ENCODE assay signal across 7 mouse cellular contexts in the genomic region with DNA sequence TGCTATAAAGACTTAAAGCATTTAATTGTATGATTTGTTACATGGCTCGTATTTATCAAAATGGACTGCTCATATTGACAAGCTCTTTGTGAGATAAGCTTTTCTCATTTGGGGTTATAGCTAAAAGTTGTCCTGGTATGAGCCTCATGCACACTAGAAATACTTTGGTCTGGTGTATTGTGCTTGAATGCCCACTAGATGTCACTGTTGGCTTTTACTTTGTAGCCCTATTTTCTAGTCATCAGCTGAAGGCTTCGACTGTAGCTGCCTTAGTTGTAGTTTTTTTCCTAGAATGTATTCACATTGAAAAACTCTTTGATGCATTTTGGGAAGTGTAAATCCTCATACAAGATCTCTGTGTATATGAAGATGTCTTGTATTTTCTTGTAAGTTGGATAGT. TPM values are rescaled to one million over a fixed set of nuclear protein-coding genes. Genes with fewer than 3 reads are reported as not detected.
DNase-seq lines count a peak whose midpoint lies in the region; ATAC-seq and TF ChIP-seq lines count a peak whose summit lies in the region.

No protein-coding gene starts in this region.

- H3K27ac ChIP-seq in forebrain, embryonic 12.5 days = no peak overlapping the region

- H3K9me3 ChIP-seq in E14TG2a.4 (ENCODE audit: low read length) = no peaks in the 10 kb centered on the region
- H3K9me3 ChIP-seq in forebrain, embryonic 12.5 days = no peaks in the 10 kb centered on the region

- peak; percentile 63 for TF ChIP-seq CTCF in E14TG2a.4 (conservative IDR thresholded peaks at IDR 0.05; ENCODE audit: low read length)

- H3K4me1 ChIP-seq in E14TG2a.4 (replicated peaks; ENCODE audit: low read depth, low read length) = no peaks in the 10 kb centered on the region
- H3K4me1 ChIP-seq in forebrain, embryonic 12.5 days = no peaks in the 10 kb centered on the region

- intact Hi-C loops in left cerebral cortex, postnatal 36 days (cut with DNase I) = loop anchor here (1.0 to 10.0 kb wide), 2 partner anchors 749 to 950 kb away; no protein-coding TSS in a partner anchor

- H3K27me3 ChIP-seq in E14TG2a.4 (ENCODE audit: insufficient read depth, low read length) = no peaks in the 10 kb centered on the region
- no peaks in the 10 kb centered on the region for H3K27me3 ChIP-seq in forebrain, embryonic 12.5 days

- H3K36me3 ChIP-seq in E14TG2a.4 (ENCODE audit: insufficient read depth, low read length) = peaks cover 17% of the 10 kb centered on the region
- peaks cover 12% of the 10 kb centered on the region for H3K36me3 ChIP-seq in forebrain, embryonic 12.5 days (replicated peaks)

- H3K4me3 ChIP-seq in E14TG2a.4 (replicated peaks; ENCODE audit: low read length) = no peak overlapping the region
- no peak overlapping the region for H3K4me3 ChIP-seq in forebrain, embryonic 12.5 days (replicated peaks)

- 26% methylated on average over 2 of the region's 2 CpGs for WGBS in forebrain, embryonic 12.5 days

- ATAC-seq in forebrain, embryonic 12.5 days (ENCODE audit: low FRiP score) = peak; percentile 41; the same call in 1 of the 2 replicates

- peak; percentile 19 for DNase-seq in left cerebral cortex, adult 11 months (ENCODE audit: low spot score)
- no peak for DNase-seq in left cerebral cortex, postnatal 36 days (ENCODE audit: low spot score in 2 of 2)
- DNase-seq in adipocyte (ENCODE audit: low spot score) = peak; percentile 72
- DNase-seq in layer of hippocampus, adult 9-10 months (ENCODE audit: low spot score) = peak; percentile 65
- peak; percentile 14 to 29 for DNase-seq in natural killer cell, adult 2 months (ENCODE audit: low spot score in 2 of 2)

- no peak overlapping the region for H3K4me2 ChIP-seq in forebrain, embryonic 12.5 days

- H3K9ac ChIP-seq in forebrain, embryonic 12.5 days = no peak overlapping the region

RNA-seq across cellular contexts. Expression of a gene that starts 22.7 kb away (rescaled TPM):
- total RNA-seq in left cerebral cortex, postnatal 36 days (2021) = 1 to 10 TPM; 5.1 to 8.7 TPM
- 45.5 and 54.1 TPM in 2 replicates for polyA plus RNA-seq in forebrain, embryonic 12.5 days (2016; fragmentation: Nextera tagmentation; extraction: Ambion mirVana)

RNA-seq across cellular contexts. Expression of a gene that starts 22.8 kb away (rescaled TPM):
- 10 to 100 TPM; 59.9 to 66.1 TPM for total RNA-seq in left cerebral cortex, postnatal 36 days (2021)
- 120 and 123 TPM in 2 replicates for polyA plus RNA-seq in forebrain, embryonic 12.5 days (2016; fragmentation: Nextera tagmentation; extraction: Ambion mirVana)

Comparison
In these comparisons a context has a peak if more than half of its experiments do, and no peak if none do; other contexts are left out.
1. DNase-seq: peak in left cerebral cortex, adult 11 months (single experiment), adipocyte (single experiment), layer of hippocampus, adult 9-10 months (single experiment) and natural killer cell, adult 2 months (2 of 2); none in left cerebral cortex, postnatal 36 days (0 of 2).